Mouse (Mus musculus): Measurements from ENCODE around the gene Cdk17. TPM values are rescaled to one million over a fixed set of nuclear protein-coding genes. Genes with fewer than 3 reads are reported as not detected.

Cdk17 gene
- polyA plus RNA-seq, 1 experiment from 2014 or later, result 26.9 TPM

- H3K9me3 ChIP-seq (ENCODE audit: control insufficient read depth, low read length), result no peaks in the 10 kb centered on the region
- no peak overlapping the region for H3K4me2 ChIP-seq (ENCODE audit: low read depth, low read length)
- DNase-seq (ENCODE audit: low spot score) (no peak), ATAC-seq (ENCODE audit: low read depth) (no peak)
- H3K9ac ChIP-seq (ENCODE audit: low read depth, low read length), result no peak overlapping the region
- 39% methylated on average over 4 of the region's 4 CpGs for WGBS
- H3K27ac ChIP-seq (replicated peaks; ENCODE audit: low read depth, low read length), result no peak overlapping the region
- H3K4me1 ChIP-seq (ENCODE audit: control insufficient read depth, insufficient read depth, low read length), result peaks cover 25% of the 10 kb centered on the region
- H3K36me3 ChIP-seq (ENCODE audit: control insufficient read depth, insufficient read depth, low read length), result 0 out of 2 replicates have a peak, but pooled peaks cover under 1% of the 10 kb centered on the region
- H3K4me3 ChIP-seq (ENCODE audit: low read depth, low read length), result no peak overlapping the region
- no peaks in the 10 kb centered on the region for H3K27me3 ChIP-seq (replicated peaks; ENCODE audit: control insufficient read depth, insufficient read depth, low read length)
These were observed 7.4 kb downstream of the Cdk17 start for GRCm38 (mm10) chr10:93168067-93168466.

DNA sequence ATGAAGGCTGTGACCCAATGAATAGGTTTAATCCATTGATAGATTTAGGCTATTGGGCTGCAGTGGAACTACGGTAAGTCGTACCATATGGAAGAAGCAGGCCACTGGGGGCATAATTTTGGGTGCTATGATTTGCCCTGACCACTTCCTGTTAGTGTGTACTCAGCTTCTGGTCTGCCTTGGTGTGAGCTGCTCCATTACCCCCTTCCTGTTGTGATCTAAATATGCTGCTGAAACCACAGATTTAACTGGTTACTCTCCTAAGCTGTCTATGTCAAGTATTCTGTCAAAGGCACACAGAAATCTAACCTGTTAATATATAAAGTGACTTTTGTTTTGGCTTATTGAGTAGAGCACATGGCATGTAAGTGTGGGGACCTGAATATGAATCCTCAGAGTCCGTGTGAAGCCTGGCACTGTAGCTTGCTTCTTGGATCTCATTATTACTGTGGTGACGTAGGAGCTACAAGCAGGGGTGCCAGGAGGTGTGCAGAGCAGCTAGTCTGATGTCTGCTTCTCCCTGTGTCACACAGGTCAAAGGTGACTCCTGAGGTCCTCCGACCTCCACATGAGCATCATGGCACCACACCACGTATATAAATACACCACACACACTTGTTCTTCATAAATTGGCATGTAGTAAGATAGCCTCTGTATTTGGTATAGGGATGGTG is 10.6 kb downstream of the Cdk17 start:
- Histone ChIP-seq H3K9me3 (ENCODE audit: control insufficient read depth, low read length) (no peaks in the 10 kb centered on the region), H3K36me3 (ENCODE audit: control insufficient read depth, insufficient read depth, low read length) (peaks cover 4% of the 10 kb centered on the region; the same call in 1 of the 2 replicates), H3K27me3 (replicated peaks; ENCODE audit: control insufficient read depth, insufficient read depth, low read length) (no peaks in the 10 kb centered on the region), H3K27ac (replicated peaks; ENCODE audit: low read depth, low read length) (no peak overlapping the region), H3K4me2 (ENCODE audit: low read depth, low read length) (no peak overlapping the region), H3K4me3 (ENCODE audit: low read depth, low read length) (no peak overlapping the region), H3K4me1 (ENCODE audit: control insufficient read depth, insufficient read depth, low read length) (peaks cover 9% of the 10 kb centered on the region; the same call in 1 of the 2 replicates), H3K9ac (ENCODE audit: low read depth, low read length) (no peak overlapping the region)
- WGBS, result 65% methylated on average over 6 of the region's 6 CpGs
- DNase-seq (ENCODE audit: low spot score) (no peak), ATAC-seq (ENCODE audit: low read depth) (no peak)

- DNase-seq (ENCODE audit: low spot score), result peak; percentile 42
- Histone ChIP-seq H3K4me1 (ENCODE audit: control insufficient read depth, insufficient read depth, low read length) (peaks cover 7% of the 10 kb centered on the region; the same call in 1 of the 2 replicates), H3K9me3 (ENCODE audit: control insufficient read depth, low read length) (no peaks in the 10 kb centered on the region), H3K27ac (replicated peaks; ENCODE audit: low read depth, low read length) (peak overlapping the region; percentile 39; the same call in 1 of the 2 replicates), H3K27me3 (replicated peaks; ENCODE audit: control insufficient read depth, insufficient read depth, low read length) (no peaks in the 10 kb centered on the region), H3K9ac (ENCODE audit: low read depth, low read length) (no peak overlapping the region), H3K4me2 (ENCODE audit: low read depth, low read length) (no peak overlapping the region), H3K4me3 (ENCODE audit: low read depth, low read length) (no peak overlapping the region), H3K36me3 (ENCODE audit: control insufficient read depth, insufficient read depth, low read length) (peaks cover 4% of the 10 kb centered on the region; the same call in 1 of the 2 replicates)
- 48% methylated on average over 5 of the region's 5 CpGs for WGBS
- ATAC-seq (ENCODE audit: low read depth), result no peak
These were observed 16.8 kb downstream of the Cdk17 start for GRCm38 (mm10) chr10:93177471-93177870.

DNA sequence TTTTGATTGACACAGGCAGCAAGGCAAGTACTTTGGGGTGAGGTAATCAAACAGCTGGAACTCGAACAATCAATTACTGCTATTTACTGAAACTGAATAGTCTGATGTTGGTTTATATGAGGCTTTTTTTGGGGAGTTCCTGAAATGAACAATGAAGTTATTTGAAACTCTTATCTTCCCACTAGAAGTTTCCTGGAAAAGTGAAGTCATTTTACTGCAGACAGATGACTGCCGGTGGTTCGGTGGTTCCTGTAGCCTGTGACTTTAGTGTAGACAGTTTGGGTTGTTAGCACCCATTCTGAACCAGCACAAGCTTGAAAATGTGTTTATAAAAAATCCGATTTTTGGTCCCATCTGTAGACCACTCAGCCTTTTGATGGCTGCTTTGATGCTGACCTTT is 17.2 kb downstream of the Cdk17 start:
- H3K9me3 ChIP-seq (ENCODE audit: control insufficient read depth, low read length), result no peaks in the 10 kb centered on the region
- no peaks in the 10 kb centered on the region for H3K27me3 ChIP-seq (replicated peaks; ENCODE audit: control insufficient read depth, insufficient read depth, low read length)
- no peak for DNase-seq (ENCODE audit: low spot score)
- no peak overlapping the region for H3K9ac ChIP-seq (ENCODE audit: low read depth, low read length)
- no peak overlapping the region for H3K4me2 ChIP-seq (ENCODE audit: low read depth, low read length)
- H3K36me3 ChIP-seq (ENCODE audit: control insufficient read depth, insufficient read depth, low read length), result peaks cover 4% of the 10 kb centered on the region; the same call in 1 of the 2 replicates
- no peak overlapping the region for H3K4me3 ChIP-seq (ENCODE audit: low read depth, low read length)
- H3K4me1 ChIP-seq (ENCODE audit: control insufficient read depth, insufficient read depth, low read length), result peaks cover 7% of the 10 kb centered on the region; the same call in 1 of the 2 replicates
- peak overlapping the region; percentile 39; the same call in 1 of the 2 replicates for H3K27ac ChIP-seq (replicated peaks; ENCODE audit: low read depth, low read length)
- 62% methylated on average over 4 of the region's 4 CpGs for WGBS
- no peak for ATAC-seq (ENCODE audit: low read depth)

DNA sequence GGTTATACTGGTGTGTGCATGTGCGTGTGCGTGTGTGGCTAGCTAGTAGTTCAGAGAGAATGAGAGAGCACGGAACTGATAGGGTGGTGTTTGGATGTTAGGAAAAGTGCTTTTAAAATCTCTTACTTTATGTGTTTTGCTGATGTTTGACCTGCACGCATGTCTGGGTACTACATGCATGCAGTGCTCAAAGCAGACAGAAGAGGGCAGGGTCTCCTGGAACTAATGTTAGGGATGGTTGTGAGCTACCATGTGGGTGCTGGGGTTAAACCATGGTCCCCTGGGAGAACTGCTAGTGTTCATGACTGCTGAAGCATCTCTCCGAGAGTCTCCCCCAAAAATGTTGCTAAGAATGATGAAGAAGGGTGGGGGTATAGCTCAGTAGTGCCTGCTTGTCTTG is 18.0 kb downstream of the Cdk17 start:
- no peak for DNase-seq (ENCODE audit: low spot score)
- Histone ChIP-seq H3K4me3 (ENCODE audit: low read depth, low read length) (no peak overlapping the region), H3K4me1 (ENCODE audit: control insufficient read depth, insufficient read depth, low read length) (peaks cover 7% of the 10 kb centered on the region; the same call in 1 of the 2 replicates), H3K4me2 (ENCODE audit: low read depth, low read length) (no peak overlapping the region), H3K36me3 (ENCODE audit: control insufficient read depth, insufficient read depth, low read length) (no peaks in the 10 kb centered on the region; the same call in 1 of the 2 replicates), H3K27ac (replicated peaks; ENCODE audit: low read depth, low read length) (no peak overlapping the region), H3K9ac (ENCODE audit: low read depth, low read length) (no peak overlapping the region), H3K27me3 (replicated peaks; ENCODE audit: control insufficient read depth, insufficient read depth, low read length) (no peaks in the 10 kb centered on the region), H3K9me3 (ENCODE audit: control insufficient read depth, low read length) (no peaks in the 10 kb centered on the region)
- 96% methylated on average over 5 of the region's 5 CpGs for WGBS
- no peak for ATAC-seq (ENCODE audit: low read depth)

DNA sequence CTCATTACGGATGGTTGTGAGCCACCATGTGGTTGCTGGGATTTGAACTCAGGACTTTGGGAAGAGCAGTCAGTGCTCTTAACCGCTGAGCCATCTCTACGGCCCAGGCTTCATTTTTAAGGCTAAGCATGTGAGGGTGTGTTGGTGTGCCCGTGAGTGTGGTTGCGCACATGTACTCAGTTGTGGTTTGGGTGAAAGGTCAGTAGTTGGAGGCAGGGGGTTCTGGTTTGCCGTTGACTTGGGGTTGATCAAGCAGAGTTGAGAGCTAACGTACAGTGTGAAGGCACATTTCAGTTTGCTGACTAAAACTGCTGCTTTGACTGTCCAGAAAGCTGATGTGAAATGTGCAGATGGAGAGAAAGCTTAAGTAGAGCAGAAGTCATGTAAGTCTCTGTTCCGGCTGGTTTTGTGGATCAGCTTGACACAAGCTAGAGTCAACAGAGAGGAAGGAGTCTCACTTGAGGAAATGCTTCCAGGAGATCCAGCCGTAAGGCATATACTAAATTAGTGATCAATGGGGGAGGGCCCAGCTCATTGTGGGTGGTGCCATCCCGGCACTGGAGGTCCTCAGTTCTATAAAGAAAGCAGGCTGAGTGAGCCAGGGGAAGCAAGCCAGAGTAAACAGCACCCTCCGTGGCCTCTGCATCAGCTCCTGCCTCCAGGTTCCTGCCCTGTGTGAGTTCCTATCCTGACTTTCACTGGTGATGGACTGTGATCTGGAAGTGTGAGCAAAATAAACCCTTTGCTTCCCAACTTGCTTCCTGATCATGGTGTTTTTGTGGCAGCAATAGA is 19.2 kb downstream of the Cdk17 start:
- no peaks in the 10 kb centered on the region for H3K36me3 ChIP-seq (ENCODE audit: control insufficient read depth, insufficient read depth, low read length)
- DNase-seq (ENCODE audit: low spot score), result no peak
- H3K27me3 ChIP-seq (replicated peaks; ENCODE audit: control insufficient read depth, insufficient read depth, low read length), result no peaks in the 10 kb centered on the region
- no peak overlapping the region for H3K4me2 ChIP-seq (ENCODE audit: low read depth, low read length)
- ATAC-seq (ENCODE audit: low read depth), result no peak
- peaks cover 7% of the 10 kb centered on the region; the same call in 1 of the 2 replicates for H3K4me1 ChIP-seq (ENCODE audit: control insufficient read depth, insufficient read depth, low read length)
- H3K4me3 ChIP-seq (ENCODE audit: low read depth, low read length), result no peak overlapping the region
- 77% methylated on average over 11 of the region's 11 CpGs for WGBS
- no peak overlapping the region for H3K27ac ChIP-seq (replicated peaks; ENCODE audit: low read depth, low read length)
- no peaks in the 10 kb centered on the region for H3K9me3 ChIP-seq (ENCODE audit: control insufficient read depth, low read length)
- no peak overlapping the region for H3K9ac ChIP-seq (ENCODE audit: low read depth, low read length)

- no peak overlapping the region for H3K9ac ChIP-seq (ENCODE audit: low read depth, low read length)
- H3K9me3 ChIP-seq (ENCODE audit: control insufficient read depth, low read length), result no peaks in the 10 kb centered on the region
- H3K36me3 ChIP-seq (ENCODE audit: control insufficient read depth, insufficient read depth, low read length), result no peaks in the 10 kb centered on the region
- no peaks in the 10 kb centered on the region for H3K27me3 ChIP-seq (replicated peaks; ENCODE audit: control insufficient read depth, insufficient read depth, low read length)
- peaks cover 8% of the 10 kb centered on the region; the same call in 1 of the 2 replicates for H3K4me1 ChIP-seq (ENCODE audit: control insufficient read depth, insufficient read depth, low read length)
- H3K27ac ChIP-seq (replicated peaks; ENCODE audit: low read depth, low read length), result no peak overlapping the region
- ATAC-seq (ENCODE audit: low read depth) (no peak), DNase-seq (ENCODE audit: low spot score) (no peak)
- H3K4me3 ChIP-seq (ENCODE audit: low read depth, low read length), result no peak overlapping the region
- 80% methylated on average over 8 of the region's 8 CpGs for WGBS
- H3K4me2 ChIP-seq (ENCODE audit: low read depth, low read length), result no peak overlapping the region
These were observed 23.8 kb downstream of the Cdk17 start for GRCm38 (mm10) chr10:93184351-93184976.

DNA sequence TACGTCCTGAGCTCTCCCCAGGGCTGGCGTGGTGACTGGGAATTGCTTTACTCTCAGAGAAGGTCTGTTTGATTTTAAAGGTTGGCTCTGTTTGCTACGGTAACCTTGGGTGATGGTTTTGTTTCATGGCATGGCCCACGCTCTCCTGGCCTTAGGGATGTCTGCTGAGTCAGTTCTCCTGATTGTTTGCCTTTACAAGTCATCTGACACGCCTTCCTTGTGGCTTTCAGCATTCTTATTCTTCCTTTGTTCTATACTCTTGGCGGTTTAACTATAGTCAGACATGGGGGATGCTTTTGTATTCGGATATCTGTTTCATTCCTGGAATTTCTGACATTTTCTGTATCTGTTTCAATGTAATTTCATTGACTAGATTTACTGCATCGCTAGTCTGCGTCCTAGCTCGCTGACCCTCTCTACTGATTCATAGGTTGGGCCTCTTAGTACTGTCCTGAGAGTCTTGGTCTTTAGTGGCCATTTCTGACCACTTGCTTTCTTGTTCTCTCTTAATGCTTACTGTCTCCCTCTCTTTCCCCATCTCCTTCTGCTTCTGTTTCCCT is 27.8 kb downstream of the Cdk17 start:
- DNase-seq (ENCODE audit: low spot score), result peak; percentile 55
- 51% methylated on average over 10 of the region's 10 CpGs for WGBS
- H3K36me3 ChIP-seq (ENCODE audit: control insufficient read depth, insufficient read depth, low read length), result no peaks in the 10 kb centered on the region
- H3K4me1 ChIP-seq (ENCODE audit: control insufficient read depth, insufficient read depth, low read length), result peaks cover 15% of the 10 kb centered on the region; the same call in 1 of the 2 replicates
- no peak overlapping the region for H3K9ac ChIP-seq (ENCODE audit: low read depth, low read length)
- H3K4me2 ChIP-seq (ENCODE audit: low read depth, low read length), result no peak overlapping the region
- no peaks in the 10 kb centered on the region for H3K27me3 ChIP-seq (replicated peaks; ENCODE audit: control insufficient read depth, insufficient read depth, low read length)
- no peak for ATAC-seq (ENCODE audit: low read depth)
- H3K27ac ChIP-seq (replicated peaks; ENCODE audit: low read depth, low read length), result peak overlapping the region; percentile 63; the same call in 1 of the 2 replicates
- H3K9me3 ChIP-seq (ENCODE audit: control insufficient read depth, low read length), result no peaks in the 10 kb centered on the region
- H3K4me3 ChIP-seq (ENCODE audit: low read depth, low read length), result no peak overlapping the region

Data from embryonic facial prominence, embryonic 14.5 days (tissue).